Mouse (Mus musculus): ENCODE measurements at regions not wholly inside any gene's neighbourhood (a gene's known extent, or its start where the extent isn't known, plus 50 kb on each side); places are given as distances from the start of the nearest gene placed in this dataset.

GRCm38 (mm10) chr15:63238601-63239000, 606.4 kb downstream of the Gsdmc2 start:
- no peak for ATAC-seq (ENCODE audit: insufficient read depth)
- no peak overlapping the region for H3K4me3 ChIP-seq (replicated peaks)
- H3K9me3 ChIP-seq (replicated peaks): no peaks in the 10 kb centered on the region
- no peaks in the 10 kb centered on the region for H3K36me3 ChIP-seq (replicated peaks)
- H3K27ac ChIP-seq (replicated peaks): no peak overlapping the region
- no peak overlapping the region for H3K9ac ChIP-seq
- H3K4me2 ChIP-seq: no peak overlapping the region
- H3K4me1 ChIP-seq (replicated peaks): no peaks in the 10 kb centered on the region
- 58% methylated on average over 3 of the region's 3 CpGs for WGBS (ENCODE audit: insufficient replicate concordance)
- H3K27me3 ChIP-seq: no peaks in the 10 kb centered on the region

GRCm38 (mm10) chr15:63218393-63219060, 626.5 kb downstream of the Gsdmc2 start:
- no peaks in the 10 kb centered on the region for H3K36me3 ChIP-seq (replicated peaks)
- WGBS (ENCODE audit: insufficient replicate concordance): 56% methylated on average over 2 of the region's 2 CpGs
- no peak for ATAC-seq (ENCODE audit: insufficient read depth)

GRCm38 (mm10) chr15:63205150-63205549, 639.8 kb downstream of the Gsdmc2 start:
- Histone ChIP-seq H3K4me2 (no peak overlapping the region), H3K4me1 (replicated peaks) (no peaks in the 10 kb centered on the region), H3K36me3 (replicated peaks) (no peaks in the 10 kb centered on the region), H3K9ac (no peak overlapping the region), H3K27ac (replicated peaks) (no peak overlapping the region), H3K27me3 (no peaks in the 10 kb centered on the region), H3K4me3 (replicated peaks) (no peak overlapping the region), H3K9me3 (replicated peaks) (no peaks in the 10 kb centered on the region)
- ATAC-seq (ENCODE audit: insufficient read depth): no peak
- WGBS (ENCODE audit: insufficient replicate concordance): 60% methylated on average over 1 of the region's 1 CpGs

More at GRCm38 (mm10) chr15:63218393-63219060, 626.5 kb downstream of the Gsdmc2 start:
- H3K27me3 ChIP-seq: no peaks in the 10 kb centered on the region
- H3K4me3 ChIP-seq (replicated peaks): no peak overlapping the region
- no peaks in the 10 kb centered on the region for H3K9me3 ChIP-seq (replicated peaks)
- H3K4me1 ChIP-seq (replicated peaks): no peaks in the 10 kb centered on the region
- no peak overlapping the region for H3K9ac ChIP-seq
- no peak overlapping the region for H3K4me2 ChIP-seq
- no peak overlapping the region for H3K27ac ChIP-seq (replicated peaks)

- no peak overlapping the region for H3K4me3 ChIP-seq (replicated peaks)
- ATAC-seq (ENCODE audit: insufficient read depth): no peak
- no peak overlapping the region for H3K4me2 ChIP-seq
- H3K9me3 ChIP-seq (replicated peaks): no peaks in the 10 kb centered on the region
- H3K4me1 ChIP-seq (replicated peaks): no peaks in the 10 kb centered on the region
- H3K36me3 ChIP-seq (replicated peaks): no peaks in the 10 kb centered on the region
- no peak overlapping the region for H3K9ac ChIP-seq
- H3K27me3 ChIP-seq: no peaks in the 10 kb centered on the region
- WGBS (ENCODE audit: insufficient replicate concordance): 65% methylated on average over 2 of the region's 2 CpGs
- H3K27ac ChIP-seq (replicated peaks): no peak overlapping the region
These were observed 649.9 kb downstream of the Gsdmc2 start for GRCm38 (mm10) chr15:63195031-63195430.

GRCm38 (mm10) chr15:63194492-63194797, 650.5 kb downstream of the Gsdmc2 start:
- Histone ChIP-seq H3K4me2 (no peak overlapping the region), H3K36me3 (replicated peaks) (no peaks in the 10 kb centered on the region), H3K9ac (no peak overlapping the region), H3K4me1 (replicated peaks) (no peaks in the 10 kb centered on the region), H3K27ac (replicated peaks) (no peak overlapping the region), H3K4me3 (replicated peaks) (no peak overlapping the region), H3K27me3 (no peaks in the 10 kb centered on the region), H3K9me3 (replicated peaks) (no peaks in the 10 kb centered on the region)
- no peak for ATAC-seq (ENCODE audit: insufficient read depth)
- 43% methylated on average over 1 of the region's 1 CpGs for WGBS (ENCODE audit: insufficient replicate concordance)

- no peaks in the 10 kb centered on the region for H3K4me1 ChIP-seq (replicated peaks)
- no peak overlapping the region for H3K4me2 ChIP-seq
- no peak overlapping the region for H3K27ac ChIP-seq (replicated peaks)
- no peak overlapping the region for H3K4me3 ChIP-seq (replicated peaks)
- no peaks in the 10 kb centered on the region for H3K9me3 ChIP-seq (replicated peaks)
- whole genome bisulfite sequencing (ENCODE audit: insufficient replicate concordance): 59% methylated on average over 2 of the region's 2 CpGs
- no peaks in the 10 kb centered on the region for H3K36me3 ChIP-seq (replicated peaks)
- ATAC-seq (ENCODE audit: insufficient read depth): no peak
- no peaks in the 10 kb centered on the region for H3K27me3 ChIP-seq
- no peak overlapping the region for H3K9ac ChIP-seq
These were observed 651.1 kb downstream of the Gsdmc2 start for GRCm38 (mm10) chr15:63193617-63194491.

- WGBS (ENCODE audit: insufficient replicate concordance): 56% methylated on average over 2 of the region's 2 CpGs
These were observed 653.2 kb downstream of the Gsdmc2 start for GRCm38 (mm10) chr15:63191731-63192130.

GRCm38 (mm10) chr15:63190086-63190485, 654.9 kb downstream of the Gsdmc2 start:
- WGBS (ENCODE audit: insufficient replicate concordance): 43% methylated on average over 2 of the region's 2 CpGs
- Histone ChIP-seq H3K9me3 (replicated peaks) (no peaks in the 10 kb centered on the region), H3K36me3 (replicated peaks) (no peaks in the 10 kb centered on the region), H3K27ac (replicated peaks) (no peak overlapping the region), H3K4me1 (replicated peaks) (no peaks in the 10 kb centered on the region), H3K27me3 (no peaks in the 10 kb centered on the region), H3K9ac (no peak overlapping the region), H3K4me3 (replicated peaks) (no peak overlapping the region), H3K4me2 (no peak overlapping the region)
- no peak for ATAC-seq (ENCODE audit: insufficient read depth)

More at GRCm38 (mm10) chr15:63191731-63192130, 653.2 kb downstream of the Gsdmc2 start:
- Histone ChIP-seq H3K36me3 (replicated peaks) (no peaks in the 10 kb centered on the region), H3K9ac (no peak overlapping the region), H3K27me3 (no peaks in the 10 kb centered on the region), H3K27ac (replicated peaks) (no peak overlapping the region), H3K9me3 (replicated peaks) (no peaks in the 10 kb centered on the region), H3K4me3 (replicated peaks) (no peak overlapping the region), H3K4me1 (replicated peaks) (no peaks in the 10 kb centered on the region), H3K4me2 (no peak overlapping the region)
- ATAC-seq (ENCODE audit: insufficient read depth): no peak

- H3K4me1 ChIP-seq (replicated peaks): no peaks in the 10 kb centered on the region
- H3K27ac ChIP-seq (replicated peaks): no peak overlapping the region
- no peaks in the 10 kb centered on the region for H3K27me3 ChIP-seq
- no peaks in the 10 kb centered on the region for H3K36me3 ChIP-seq (replicated peaks)
- H3K9ac ChIP-seq: no peak overlapping the region
- no peak for ATAC-seq (ENCODE audit: insufficient read depth)
- H3K4me2 ChIP-seq: no peak overlapping the region
- no peaks in the 10 kb centered on the region for H3K9me3 ChIP-seq (replicated peaks)
- no peak overlapping the region for H3K4me3 ChIP-seq (replicated peaks)
These were observed 674.0 kb downstream of the Gsdmc2 start for GRCm38 (mm10) chr15:63171003-63171402.

- Histone ChIP-seq H3K4me2 (no peak overlapping the region), H3K9me3 (replicated peaks) (no peaks in the 10 kb centered on the region), H3K27me3 (no peaks in the 10 kb centered on the region), H3K9ac (no peak overlapping the region), H3K36me3 (replicated peaks) (no peaks in the 10 kb centered on the region), H3K4me3 (replicated peaks) (no peak overlapping the region), H3K4me1 (replicated peaks) (no peaks in the 10 kb centered on the region), H3K27ac (replicated peaks) (no peak overlapping the region)
- no peak for ATAC-seq (ENCODE audit: insufficient read depth)
- WGBS (ENCODE audit: insufficient replicate concordance): 43% methylated on average over 1 of the region's 1 CpGs
These were observed 674.8 kb downstream of the Gsdmc2 start for GRCm38 (mm10) chr15:63170171-63170570.

GRCm38 (mm10) chr15:63166411-63166810, 678.6 kb downstream of the Gsdmc2 start:
- Histone ChIP-seq H3K36me3 (replicated peaks) (no peaks in the 10 kb centered on the region), H3K9ac (no peak overlapping the region), H3K27ac (replicated peaks) (no peak overlapping the region), H3K9me3 (replicated peaks) (no peaks in the 10 kb centered on the region), H3K4me1 (replicated peaks) (no peaks in the 10 kb centered on the region), H3K4me2 (no peak overlapping the region), H3K4me3 (replicated peaks) (no peak overlapping the region), H3K27me3 (no peaks in the 10 kb centered on the region)
- ATAC-seq (ENCODE audit: insufficient read depth): no peak
